Mouse (Mus musculus): Measurements from ENCODE around the gene Bloc1s1. TPM values are rescaled to one million over a fixed set of nuclear protein-coding genes. Genes with fewer than 3 reads are reported as not detected.
A peak's percentile ranks its signal among the peaks of the same experiment; 100 is the strongest.

Bloc1s1 gene
- total RNA-seq, 1 experiment = 90.0 TPM

DNA sequence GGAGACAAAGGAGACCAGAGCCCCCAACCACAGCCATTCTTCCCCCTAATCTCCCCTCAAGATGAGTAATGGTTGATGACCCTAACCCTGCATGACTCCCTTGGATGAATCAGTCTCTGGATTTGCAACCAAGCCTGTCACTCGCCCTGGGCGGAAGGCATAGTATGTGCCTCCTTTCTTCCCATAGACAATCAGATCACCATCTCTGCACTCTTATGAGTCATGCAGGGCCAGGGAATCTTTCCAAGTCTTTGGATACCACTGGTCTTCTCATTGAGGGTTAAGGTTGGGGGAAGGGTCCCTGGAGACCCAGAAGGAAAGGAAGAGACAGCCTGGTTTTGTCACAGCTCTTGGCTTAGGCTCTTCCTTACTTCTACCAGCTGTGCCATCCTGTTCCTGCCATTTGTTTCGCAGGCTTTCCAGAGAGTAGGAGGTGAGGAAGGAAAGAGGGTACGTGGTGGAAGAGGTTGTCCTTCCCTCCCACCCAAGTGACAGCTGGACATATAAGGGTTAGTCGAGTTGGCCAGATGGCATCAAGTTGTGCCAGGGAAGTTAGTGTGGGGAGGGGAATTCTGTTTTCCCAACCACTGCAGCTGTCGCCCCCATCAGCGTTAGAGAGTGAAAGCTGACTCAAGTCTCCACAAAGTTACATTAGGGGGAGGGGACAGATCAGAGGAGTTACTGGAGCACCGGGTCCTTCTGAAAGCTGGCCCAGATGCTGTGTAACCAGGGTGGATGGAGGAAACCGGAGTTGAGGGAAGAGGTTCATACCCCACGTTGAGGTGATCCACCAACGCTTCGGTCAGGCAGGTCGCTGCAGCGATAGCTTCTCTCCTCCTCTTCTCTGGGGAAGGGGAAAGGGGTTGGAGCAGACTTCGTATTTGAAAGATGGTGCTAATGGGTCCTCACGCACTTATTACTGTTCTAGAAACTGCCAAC is 1.7 kb downstream of the Bloc1s1 start:
- Histone ChIP-seq H3K4me1 (ENCODE audit: control insufficient read depth in 2 of 2, insufficient read depth in 2 of 2, low read length in 2 of 2, poor library complexity in 1 of 2) (peaks cover 0 to 17% of the 10 kb centered on the region in 2 experiments; a peak in 2 of 4 replicates), H3K27ac (ENCODE audit: insufficient read depth, low read depth, low read length, poor library complexity, severe bottlenecking) (no peak overlapping the region), H3K9me3 (ENCODE audit: control insufficient read depth, insufficient read depth, low read depth, low read length) (no peaks in the 10 kb centered on the region), H3K36me3 (ENCODE audit: control insufficient read depth, insufficient read depth, low read length, poor library complexity, severe bottlenecking) (peaks cover 8% of the 10 kb centered on the region; the same call in 1 of the 2 replicates), H3K4me3 (ENCODE audit: insufficient read depth in 1 of 2, low read depth in 1 of 2, low read length in 2 of 2, poor library complexity in 1 of 2, severe bottlenecking in 1 of 2) (peak overlapping the region; percentile 76 to 95), H3K9ac (ENCODE audit: insufficient read depth, low read depth, low read length, poor library complexity, severe bottlenecking) (peak overlapping the region; percentile 59; the same call in 1 of the 2 replicates)
- TF ChIP-seq MAFK (IDR thresholded peaks at IDR 0.05; ENCODE audit: insufficient read depth, low read depth, low read length) (no peak), ZNF384 (IDR thresholded peaks at IDR 0.05; ENCODE audit: low read depth, low read length) (no peak), ZC3H11A (IDR thresholded peaks at IDR 0.05; ENCODE audit: borderline replicate concordance, low read depth, low read length) (no peak), HCFC1 (IDR thresholded peaks at IDR 0.05; ENCODE audit: borderline replicate concordance, insufficient read depth, low read length) (no peak), CHD2 (IDR thresholded peaks at IDR 0.05; ENCODE audit: low read depth, low read length) (no peak)
- in situ Hi-C loops (cut with MboI; ENCODE audit: low sequenced_read_pairs in 2 of 2, unreplicated experiment in 2 of 2) = no loop called here
- DNase-seq (ENCODE audit: low read depth, low spot score) = no peak

DNA sequence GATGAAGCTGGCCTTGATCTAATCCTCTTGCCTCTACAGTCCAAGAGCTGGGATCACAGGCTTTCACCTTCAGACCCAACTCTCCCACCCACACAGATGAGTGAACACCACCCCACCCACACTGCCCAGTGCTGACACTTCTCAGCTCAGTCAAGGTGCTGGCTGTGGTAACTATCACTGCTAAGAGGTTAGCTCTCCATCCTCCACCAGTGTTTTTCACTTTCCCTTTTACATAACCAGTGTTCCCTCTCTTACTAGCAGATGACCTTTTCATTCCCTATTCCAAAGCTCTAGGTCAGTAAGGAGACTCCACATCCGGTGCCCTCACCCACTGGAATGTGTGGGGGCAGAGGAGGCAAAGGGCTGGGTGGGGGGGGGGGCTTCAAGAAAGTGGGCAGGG is 2.6 kb downstream of the Bloc1s1 start:
- in situ Hi-C loops (cut with MboI; ENCODE audit: low sequenced_read_pairs in 2 of 2, unreplicated experiment in 2 of 2) = no loop called here
- peak overlapping the region; percentile 13; the same call in 1 of the 2 replicates for H3K9ac ChIP-seq (ENCODE audit: insufficient read depth, low read depth, low read length, poor library complexity, severe bottlenecking)
- DNase-seq (ENCODE audit: low read depth, low spot score) = no peak
- no peaks in the 10 kb centered on the region for H3K9me3 ChIP-seq (ENCODE audit: control insufficient read depth, insufficient read depth, low read depth, low read length)
- H3K36me3 ChIP-seq (ENCODE audit: control insufficient read depth, insufficient read depth, low read length, poor library complexity, severe bottlenecking) = peaks cover 10% of the 10 kb centered on the region
- TF ChIP-seq HCFC1 (IDR thresholded peaks at IDR 0.05; ENCODE audit: borderline replicate concordance, insufficient read depth, low read length) = no peak
- TF ChIP-seq ZC3H11A (IDR thresholded peaks at IDR 0.05; ENCODE audit: borderline replicate concordance, low read depth, low read length) = no peak
- no peak for TF ChIP-seq ZNF384 (IDR thresholded peaks at IDR 0.05; ENCODE audit: low read depth, low read length)
- TF ChIP-seq CHD2 (IDR thresholded peaks at IDR 0.05; ENCODE audit: low read depth, low read length) = no peak
- no peak for TF ChIP-seq MAFK (IDR thresholded peaks at IDR 0.05; ENCODE audit: insufficient read depth, low read depth, low read length)
- no peak overlapping the region for H3K27ac ChIP-seq (ENCODE audit: insufficient read depth, low read depth, low read length, poor library complexity, severe bottlenecking)
- no peak overlapping the region for H3K4me3 ChIP-seq (ENCODE audit: insufficient read depth in 1 of 2, low read depth in 1 of 2, low read length in 2 of 2, poor library complexity in 1 of 2, severe bottlenecking in 1 of 2)
- peaks cover 0 to 17% of the 10 kb centered on the region in 2 experiments; a peak in 2 of 4 replicates for H3K4me1 ChIP-seq (ENCODE audit: control insufficient read depth in 2 of 2, insufficient read depth in 2 of 2, low read length in 2 of 2, poor library complexity in 1 of 2)

DNA sequence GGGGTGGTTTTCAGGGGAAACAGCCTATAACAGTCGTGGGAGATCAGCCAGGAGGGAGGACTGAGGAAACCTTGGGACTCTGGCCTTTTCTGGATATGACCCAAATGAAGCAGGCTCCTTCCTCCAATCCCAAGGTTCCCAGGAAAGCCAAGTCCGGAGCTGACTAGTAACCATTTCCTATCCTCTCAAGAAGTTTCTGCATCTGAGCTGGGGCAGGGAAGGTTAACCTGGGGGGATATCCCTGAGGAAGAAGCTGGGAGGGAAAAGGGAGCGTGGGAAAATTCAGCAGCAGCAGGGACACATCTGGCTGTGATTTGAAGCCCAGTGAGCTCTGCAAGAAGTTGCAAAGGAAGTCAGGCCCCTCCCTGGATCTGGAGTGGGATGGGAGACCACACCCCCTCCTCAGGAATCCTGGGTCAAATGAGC is 3.1 kb downstream of the Bloc1s1 start:
- in situ Hi-C loops (cut with MboI; ENCODE audit: low sequenced_read_pairs in 2 of 2, unreplicated experiment in 2 of 2) = no loop called here
- peaks cover 10% of the 10 kb centered on the region for H3K36me3 ChIP-seq (ENCODE audit: control insufficient read depth, insufficient read depth, low read length, poor library complexity, severe bottlenecking)

DNA sequence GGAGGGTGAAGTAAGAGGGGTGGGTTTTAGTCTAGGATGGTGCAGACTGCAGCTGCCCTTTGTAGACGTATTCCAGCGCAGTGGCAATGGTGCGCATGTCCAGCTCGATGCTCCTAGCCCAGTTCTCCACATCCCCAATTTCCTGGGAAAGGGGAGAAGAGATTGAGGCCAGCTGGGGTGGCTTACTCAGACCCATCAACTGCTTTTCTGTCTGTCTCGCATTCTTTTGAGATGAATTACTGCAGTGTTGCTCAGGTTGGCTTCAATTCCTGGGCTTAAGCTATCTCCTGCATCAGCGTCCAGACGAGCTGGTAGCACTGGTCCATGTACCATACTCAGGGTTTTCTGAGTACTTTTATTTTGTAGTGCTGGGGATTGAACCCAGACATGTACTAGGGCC is 3.9 kb downstream of the Bloc1s1 start:
- DNase-seq (ENCODE audit: low read depth, low spot score) = no peak
- H3K9ac ChIP-seq (ENCODE audit: insufficient read depth, low read depth, low read length, poor library complexity, severe bottlenecking) = no peak overlapping the region
- no peak overlapping the region for H3K27ac ChIP-seq (ENCODE audit: insufficient read depth, low read depth, low read length, poor library complexity, severe bottlenecking)
- TF ChIP-seq CHD2 (IDR thresholded peaks at IDR 0.05; ENCODE audit: low read depth, low read length) (no peak), ZC3H11A (IDR thresholded peaks at IDR 0.05; ENCODE audit: borderline replicate concordance, low read depth, low read length) (no peak), ZNF384 (IDR thresholded peaks at IDR 0.05; ENCODE audit: low read depth, low read length) (no peak), MAFK (IDR thresholded peaks at IDR 0.05; ENCODE audit: insufficient read depth, low read depth, low read length) (no peak), HCFC1 (IDR thresholded peaks at IDR 0.05; ENCODE audit: borderline replicate concordance, insufficient read depth, low read length) (no peak)
- H3K4me3 ChIP-seq (ENCODE audit: insufficient read depth in 1 of 2, low read depth in 1 of 2, low read length in 2 of 2, poor library complexity in 1 of 2, severe bottlenecking in 1 of 2) = no peak overlapping the region
- peaks cover 0 to 17% of the 10 kb centered on the region in 2 experiments; a peak in 2 of 4 replicates for H3K4me1 ChIP-seq (ENCODE audit: control insufficient read depth in 2 of 2, insufficient read depth in 2 of 2, low read length in 2 of 2, poor library complexity in 1 of 2)
- no peaks in the 10 kb centered on the region for H3K9me3 ChIP-seq (ENCODE audit: control insufficient read depth, insufficient read depth, low read depth, low read length)
- H3K36me3 ChIP-seq (ENCODE audit: control insufficient read depth, insufficient read depth, low read length, poor library complexity, severe bottlenecking) = peaks cover 13% of the 10 kb centered on the region
- in situ Hi-C loops (cut with MboI; ENCODE audit: low sequenced_read_pairs in 2 of 2, unreplicated experiment in 2 of 2) = no loop called here

More for the DNA sequence above, 3.1 kb downstream of the Bloc1s1 start:
- Histone ChIP-seq H3K9ac (ENCODE audit: insufficient read depth, low read depth, low read length, poor library complexity, severe bottlenecking) (no peak overlapping the region; the same call in 1 of the 2 replicates), H3K27ac (ENCODE audit: insufficient read depth, low read depth, low read length, poor library complexity, severe bottlenecking) (no peak overlapping the region), H3K9me3 (ENCODE audit: control insufficient read depth, insufficient read depth, low read depth, low read length) (no peaks in the 10 kb centered on the region), H3K4me3 (ENCODE audit: insufficient read depth in 1 of 2, low read depth in 1 of 2, low read length in 2 of 2, poor library complexity in 1 of 2, severe bottlenecking in 1 of 2) (no peak overlapping the region), H3K4me1 (ENCODE audit: control insufficient read depth in 2 of 2, insufficient read depth in 2 of 2, low read length in 2 of 2, poor library complexity in 1 of 2) (peaks cover 0 to 17% of the 10 kb centered on the region in 2 experiments; a peak in 2 of 4 replicates)
- no peak for DNase-seq (ENCODE audit: low read depth, low spot score)
- TF ChIP-seq MAFK (IDR thresholded peaks at IDR 0.05; ENCODE audit: insufficient read depth, low read depth, low read length) (no peak), ZNF384 (IDR thresholded peaks at IDR 0.05; ENCODE audit: low read depth, low read length) (no peak), HCFC1 (IDR thresholded peaks at IDR 0.05; ENCODE audit: borderline replicate concordance, insufficient read depth, low read length) (no peak), CHD2 (IDR thresholded peaks at IDR 0.05; ENCODE audit: low read depth, low read length) (no peak), ZC3H11A (IDR thresholded peaks at IDR 0.05; ENCODE audit: borderline replicate concordance, low read depth, low read length) (no peak)

Data from ES-E14 (cell line).